Mouse (Mus musculus) cerebellum, postnatal 36 days (tissue): ENCODE measurements around the gene Rbfox2.

Experiments
- DNase-seq, 2 experiments: peaks; one replicate each; pipeline ENCODE4 v3.0.0; 2021 to 2022; ENCODE audit warnings: mixed read lengths in 2 of 2

The Rbfox2 gene

DNA sequence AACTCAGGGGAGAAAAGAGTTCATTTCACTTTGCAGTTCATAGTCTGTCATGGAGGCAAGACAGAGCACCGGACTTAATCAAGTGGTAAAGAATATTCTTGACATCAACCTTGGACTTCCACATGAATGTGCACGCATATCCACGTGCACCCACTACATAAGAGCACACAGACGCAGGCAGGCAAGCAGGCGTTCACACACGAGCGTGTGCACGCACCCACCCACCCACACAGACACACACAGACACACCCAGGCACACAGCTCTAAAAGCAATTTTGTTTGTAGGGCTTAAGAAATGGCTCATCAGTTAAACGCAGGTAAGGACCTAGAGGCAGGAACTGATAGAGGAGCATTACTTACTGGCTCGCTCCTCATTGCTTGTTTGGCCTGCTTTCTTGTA lies 172.3 kb downstream of the Rbfox2 start:
- DNase-seq: no peak

DNA sequence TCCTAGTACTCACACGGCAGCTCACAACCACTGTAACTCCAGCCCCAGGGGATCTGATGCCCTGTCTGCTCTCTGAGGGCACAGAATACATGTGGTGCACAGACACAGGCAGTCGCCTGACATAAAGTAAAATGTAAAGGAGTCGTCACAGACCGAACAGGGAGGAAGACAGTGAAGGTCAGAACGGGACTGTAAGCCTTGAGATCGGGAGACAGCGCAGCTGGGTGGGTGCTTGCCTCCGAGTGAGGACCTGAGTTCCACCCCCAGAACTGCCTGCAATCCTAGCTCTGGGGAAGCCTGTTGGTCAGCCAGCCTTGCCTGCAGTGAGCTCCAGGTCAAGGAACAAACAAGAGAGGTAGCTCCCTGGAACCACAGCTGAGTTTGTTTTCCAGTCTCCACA lies 177.7 kb downstream of the Rbfox2 start:
- DNase-seq: no peak

DNA sequence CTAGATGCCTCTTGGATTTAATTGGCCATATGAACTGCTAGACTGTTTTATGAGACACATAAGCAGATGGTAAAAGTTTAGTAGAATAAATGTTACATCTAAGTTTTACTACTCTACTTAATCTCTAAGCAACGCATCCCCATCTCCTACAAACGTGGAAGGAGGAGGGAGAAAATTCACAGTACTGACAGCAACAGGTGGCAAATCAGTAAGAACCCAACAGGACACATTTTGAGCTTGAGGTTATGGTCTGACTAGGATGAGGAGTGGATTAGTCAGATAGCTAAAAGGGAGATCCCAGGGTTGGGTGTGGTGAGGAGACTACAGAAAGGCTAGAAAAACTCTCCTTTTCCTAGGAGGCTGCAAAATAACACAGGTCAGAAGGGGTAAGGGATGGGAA lies 179.1 kb downstream of the Rbfox2 start:
- DNase-seq: no peak

GRCm38 (mm10) chr15:77126674-77127073 lies 180.1 kb downstream of the Rbfox2 start:
- DNase-seq: no peak

GRCm38 (mm10) chr15:77124372-77125117 lies 182.3 kb downstream of the Rbfox2 start:
- no peak for DNase-seq

- DNase-seq: no peak
Observed at GRCm38 (mm10) chr15:77122824-77123223, 184.0 kb downstream of the Rbfox2 start.

GRCm38 (mm10) chr15:77122208-77122607 lies 184.6 kb downstream of the Rbfox2 start:
- no peak for DNase-seq

GRCm38 (mm10) chr15:77119666-77120065 lies 187.1 kb downstream of the Rbfox2 start:
- DNase-seq: no peak

- DNase-seq: no peak
Observed at GRCm38 (mm10) chr15:77117209-77117608, 189.6 kb downstream of the Rbfox2 start.

GRCm38 (mm10) chr15:77116139-77116722 lies 190.6 kb downstream of the Rbfox2 start:
- no peak for DNase-seq

DNA sequence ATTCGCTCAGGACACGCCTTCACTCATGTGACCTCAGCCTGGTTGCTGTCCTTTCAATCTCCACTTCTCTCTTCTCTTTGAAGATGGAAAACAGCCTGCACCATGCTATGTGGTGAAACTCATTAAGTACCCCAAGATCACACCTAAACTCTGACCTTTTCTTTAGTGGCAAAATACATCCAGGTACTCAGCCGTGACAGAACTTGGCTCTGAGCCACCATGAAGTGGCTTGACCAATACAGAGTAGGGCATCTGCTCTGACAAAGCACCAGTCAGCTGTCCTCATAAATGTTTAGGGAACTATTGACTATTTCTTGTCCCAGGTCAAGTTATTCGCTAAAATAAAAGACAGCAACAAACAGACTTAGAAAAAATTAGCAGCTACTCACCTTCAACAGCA lies 191.3 kb downstream of the Rbfox2 start:
- DNase-seq: peak; percentile 20 to 25

DNA sequence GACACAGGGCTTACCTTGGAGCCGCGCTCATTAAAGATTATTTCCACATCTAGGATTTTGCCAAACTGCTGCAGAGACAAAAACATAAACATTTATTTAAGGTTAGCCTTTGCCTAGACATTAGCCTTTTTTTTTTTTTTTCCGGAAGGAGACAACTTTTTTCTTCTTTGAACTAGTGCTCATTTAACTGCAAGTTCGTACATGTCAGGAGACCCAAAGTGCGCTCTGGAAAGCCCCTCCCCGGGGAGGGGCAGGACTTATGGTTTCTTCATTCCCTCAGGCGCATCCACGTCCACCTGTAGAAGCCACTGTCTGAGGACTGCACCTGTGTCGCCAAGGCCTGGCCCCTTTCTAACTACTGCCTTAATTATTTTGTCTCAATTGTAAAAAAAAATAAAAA lies 193.2 kb downstream of the Rbfox2 start:
- no peak for DNase-seq

DNA sequence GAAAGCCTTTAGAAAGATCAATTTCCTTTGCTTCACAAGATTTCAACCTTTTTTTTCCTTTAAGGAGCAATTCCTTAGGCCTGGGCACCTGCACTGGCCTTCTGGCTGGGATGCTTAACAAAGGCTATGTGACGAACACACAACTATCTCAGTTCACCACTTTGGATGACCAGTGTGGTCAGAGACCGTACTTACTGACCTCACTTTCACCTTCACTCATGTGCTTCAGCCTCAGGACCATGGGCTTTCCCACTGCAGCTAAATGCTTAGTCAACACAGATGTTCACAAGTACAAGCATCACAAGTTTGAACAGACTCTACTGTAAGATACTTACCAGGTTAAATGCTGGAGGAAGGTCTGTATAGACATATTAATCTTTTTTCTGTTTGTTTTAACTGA lies 194.4 kb downstream of the Rbfox2 start:
- no peak for DNase-seq

DNA sequence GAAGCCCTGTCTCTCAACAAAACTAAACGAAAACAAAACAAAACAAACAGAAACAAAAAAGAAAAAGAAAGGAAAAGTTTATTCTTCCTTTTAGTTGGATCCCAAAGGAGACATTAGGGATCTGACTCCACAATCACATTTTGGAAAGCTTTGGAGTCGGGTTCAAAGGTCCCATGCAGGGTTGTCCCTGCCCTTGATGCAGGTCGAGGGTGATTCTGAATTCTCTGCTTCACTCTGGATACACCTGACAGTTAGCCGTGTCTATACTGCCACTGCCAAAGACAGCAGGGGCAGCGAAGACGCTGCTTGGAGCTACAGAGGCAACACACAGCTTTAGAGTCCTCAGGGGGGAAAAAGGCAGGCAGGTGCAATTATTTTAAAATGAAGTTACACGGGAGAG lies 194.9 kb downstream of the Rbfox2 start:
- DNase-seq: no peak

- DNase-seq: no peak
Observed at GRCm38 (mm10) chr15:77110452-77110851, 196.4 kb downstream of the Rbfox2 start.

DNA sequence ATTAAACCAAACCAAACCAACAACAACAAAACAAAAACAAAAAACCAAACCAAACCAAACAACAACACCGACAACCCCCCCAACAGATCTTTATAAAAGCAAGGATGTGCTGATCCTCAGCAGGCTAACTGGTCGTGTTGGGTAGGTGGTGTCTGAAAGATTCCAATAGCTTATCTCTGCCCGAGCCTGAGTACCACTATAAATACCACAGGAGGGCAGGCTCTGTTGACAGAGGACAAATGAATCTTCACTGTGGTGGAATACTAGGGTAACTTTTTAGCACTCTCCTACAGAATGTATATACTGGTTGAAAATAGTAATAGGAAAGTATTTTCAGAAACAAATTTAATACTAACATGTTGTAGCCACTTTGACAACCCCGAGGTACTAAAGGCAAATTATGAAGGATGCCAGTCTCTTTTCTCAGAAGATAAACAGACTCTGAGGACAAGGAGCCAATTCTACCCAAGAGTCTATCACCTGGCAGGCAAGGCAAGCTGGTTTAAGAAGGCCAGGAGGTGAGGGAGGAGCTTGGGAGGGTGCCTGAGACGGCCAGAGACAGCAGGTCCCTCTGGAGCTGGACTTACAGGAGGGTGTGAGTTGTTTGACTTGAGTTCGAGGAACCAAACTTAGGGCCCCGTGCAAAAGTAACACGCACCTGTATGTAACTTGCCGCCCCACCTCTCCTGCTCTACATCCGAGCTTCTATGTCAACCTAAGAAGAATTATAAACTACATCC lies 199.5 kb downstream of the Rbfox2 start:
- peak; percentile 26 to 32 for DNase-seq

GRCm38 (mm10) chr15:77105273-77105672 lies 201.5 kb downstream of the Rbfox2 start:
- no peak for DNase-seq

- no peak for DNase-seq
Observed at GRCm38 (mm10) chr15:77104349-77105158, 202.2 kb downstream of the Rbfox2 start.

GRCm38 (mm10) chr15:77102685-77103084 lies 204.1 kb downstream of the Rbfox2 start:
- DNase-seq: no peak

- no peak for DNase-seq
Observed at GRCm38 (mm10) chr15:77099756-77100155, 207.0 kb downstream of the Rbfox2 start.

- no peak for DNase-seq
Observed at GRCm38 (mm10) chr15:77097358-77097757, 209.4 kb downstream of the Rbfox2 start.

GRCm38 (mm10) chr15:77095216-77095615 lies 211.6 kb downstream of the Rbfox2 start:
- DNase-seq: no peak

GRCm38 (mm10) chr15:77094431-77094830 lies 212.4 kb downstream of the Rbfox2 start:
- no peak for DNase-seq
